Comparison of ENCODE assay signal across 8 mouse cellular contexts in the genomic region with DNA sequence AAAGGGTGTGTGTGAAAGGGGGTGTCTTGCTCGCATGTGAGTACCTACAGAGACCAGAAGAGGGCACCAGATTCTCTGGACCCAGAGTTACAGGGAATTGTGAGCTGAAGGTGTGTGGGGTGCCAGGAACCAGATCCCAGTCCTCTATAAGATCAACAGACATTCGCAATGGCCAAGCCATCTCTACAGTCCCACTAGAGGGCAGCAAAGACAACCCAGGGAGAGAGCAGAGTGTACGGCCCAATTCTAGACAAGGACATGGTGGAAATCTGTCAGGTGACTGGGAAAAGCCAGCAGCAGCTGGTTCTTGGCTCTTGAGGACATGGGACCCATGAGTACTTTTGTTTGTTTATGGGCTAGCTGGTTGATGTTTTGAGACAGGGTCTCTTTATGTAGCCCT. TPM values are rescaled to one million over a fixed set of nuclear protein-coding genes. Genes with fewer than 3 reads are reported as not detected.
DNase-seq lines count a peak whose midpoint lies in the region; ATAC-seq and TF ChIP-seq lines count a peak whose summit lies in the region.

No protein-coding gene starts in this region.

- no peak overlapping the region for H3K9ac ChIP-seq in lung, embryonic 14.5 days
- no peak overlapping the region for H3K9ac ChIP-seq in forebrain, embryonic 15.5 days (replicated peaks)

- intact Hi-C loops in heart, postnatal 36 days (cut with DNase I) = no loop called here

- no peaks in the 10 kb centered on the region for H3K4me1 ChIP-seq in lung, embryonic 14.5 days (ENCODE audit: insufficient read depth)
- no peaks in the 10 kb centered on the region for H3K4me1 ChIP-seq in forebrain, embryonic 15.5 days

- TF ChIP-seq CTCF in lung, embryonic 14.5 days (IDR thresholded peaks at IDR 0.05; ENCODE audit: low read depth) = peak; percentile 68

- DNase-seq in heart, postnatal 36 days = peak; percentile 28 to 40
- no peak for DNase-seq in heart, adult 11 months
- DNase-seq in CD8-positive naive resting alpha-beta T cell, adult 2 months (ENCODE audit: low read depth in 2 of 2, low spot score in 2 of 2) = peak; percentile 26 to 40
- peak; percentile 63 for DNase-seq in adipocyte (ENCODE audit: low spot score)
- peak; percentile 63 for DNase-seq in lung, embryonic 14.5 days
- no peak for DNase-seq in right cerebral cortex, postnatal 4 days
- DNase-seq in frontal cortex, postnatal 36 days (ENCODE audit: low spot score in 2 of 2) = no peak

- H3K27ac ChIP-seq in lung, embryonic 14.5 days (ENCODE audit: low read depth) = no peak overlapping the region
- no peak overlapping the region for H3K27ac ChIP-seq in forebrain, embryonic 15.5 days (replicated peaks)

- ATAC-seq in lung, embryonic 14.5 days (ENCODE audit: insufficient read depth) = peak; percentile 11; the same call in 1 of the 2 replicates
- ATAC-seq in forebrain, embryonic 15.5 days (replicated peaks) = no peak

- no peaks in the 10 kb centered on the region for H3K36me3 ChIP-seq in lung, embryonic 14.5 days (ENCODE audit: insufficient read depth)
- H3K36me3 ChIP-seq in forebrain, embryonic 15.5 days = no peaks in the 10 kb centered on the region

- WGBS in lung, embryonic 14.5 days = 61% methylated on average over 3 of the region's 3 CpGs
- 69% methylated on average over 3 of the region's 3 CpGs for WGBS in forebrain, embryonic 15.5 days

- H3K9me3 ChIP-seq in lung, embryonic 14.5 days (ENCODE audit: low read depth, low read length) = no peaks in the 10 kb centered on the region; the same call in 1 of the 2 replicates
- H3K9me3 ChIP-seq in forebrain, embryonic 15.5 days = no peaks in the 10 kb centered on the region

- H3K4me2 ChIP-seq in lung, embryonic 14.5 days = no peak overlapping the region
- H3K4me2 ChIP-seq in forebrain, embryonic 15.5 days (replicated peaks) = no peak overlapping the region

- H3K27me3 ChIP-seq in lung, embryonic 14.5 days (ENCODE audit: insufficient read depth, low read length) = no peaks in the 10 kb centered on the region
- H3K27me3 ChIP-seq in forebrain, embryonic 15.5 days = no peaks in the 10 kb centered on the region

- H3K4me3 ChIP-seq in lung, embryonic 14.5 days (ENCODE audit: low read depth, low read length) = no peak overlapping the region
- H3K4me3 ChIP-seq in forebrain, embryonic 15.5 days = no peak overlapping the region

RNA-seq across cellular contexts. Expression of a gene that starts 10.5 kb away (rescaled TPM):
- 10 to 100 TPM; 27.8 to 28.3 TPM for total RNA-seq in heart, postnatal 36 days (2021)
- polyA plus RNA-seq in lung, embryonic 14.5 days (2014; fragmentation: Nextera tagmentation; extraction: Ambion mirVana) = 24.1 and 25.9 TPM in 2 replicates
- 13.4 and 14.1 TPM in 2 replicates for polyA plus RNA-seq in forebrain, embryonic 15.5 days (2015; fragmentation: Nextera tagmentation; extraction: Ambion mirVana)

RNA-seq across cellular contexts. Expression of a gene that starts 20.1 kb away (rescaled TPM):
- 1 to 10 TPM; 3.0 to 3.4 TPM for total RNA-seq in heart, postnatal 36 days (2021)
- polyA plus RNA-seq in lung, embryonic 14.5 days (2014; fragmentation: Nextera tagmentation; extraction: Ambion mirVana) = 1.0 and 1.1 TPM in 2 replicates
- 2.7 and 3.6 TPM in 2 replicates for polyA plus RNA-seq in forebrain, embryonic 15.5 days (2015; fragmentation: Nextera tagmentation; extraction: Ambion mirVana)

RNA-seq across cellular contexts. Expression of a gene that starts 20.2 kb away (rescaled TPM):
- not detected for total RNA-seq in heart, postnatal 36 days (2021)
- 0.72 and 0.83 TPM in 2 replicates for polyA plus RNA-seq in lung, embryonic 14.5 days (2014; fragmentation: Nextera tagmentation; extraction: Ambion mirVana)
- 0.45 and 0.89 TPM in 2 replicates for polyA plus RNA-seq in forebrain, embryonic 15.5 days (2015; fragmentation: Nextera tagmentation; extraction: Ambion mirVana)

RNA-seq across cellular contexts. Expression of a gene that starts 23.3 kb away (rescaled TPM):
- total RNA-seq in heart, postnatal 36 days (2021) = under 1 TPM; 0.61 to 0.73 TPM
- polyA plus RNA-seq in lung, embryonic 14.5 days (2014; fragmentation: Nextera tagmentation; extraction: Ambion mirVana) = 12.4 and 13.6 TPM in 2 replicates
- polyA plus RNA-seq in forebrain, embryonic 15.5 days (2015; fragmentation: Nextera tagmentation; extraction: Ambion mirVana) = 14.1 and 15.8 TPM in 2 replicates

RNA-seq across cellular contexts. Expression of a gene that starts 34.3 kb away (rescaled TPM):
- total RNA-seq in heart, postnatal 36 days (2021) = under 1 TPM; 0.14 to 0.47 TPM
- 2.6 and 3.2 TPM in 2 replicates for polyA plus RNA-seq in lung, embryonic 14.5 days (2014; fragmentation: Nextera tagmentation; extraction: Ambion mirVana)
- 22.2 and 27.8 TPM in 2 replicates for polyA plus RNA-seq in forebrain, embryonic 15.5 days (2015; fragmentation: Nextera tagmentation; extraction: Ambion mirVana)

Comparison
In these comparisons a context has a peak if more than half of its experiments do, and no peak if none do; other contexts are left out.
1. DNase-seq: peak in heart, postnatal 36 days (2 of 2), CD8-positive naive resting alpha-beta T cell, adult 2 months (2 of 2), adipocyte (single experiment) and lung, embryonic 14.5 days (single experiment); none in heart, adult 11 months (single experiment), right cerebral cortex, postnatal 4 days (single experiment) and frontal cortex, postnatal 36 days (0 of 2).